In genomic region chr6:43581809-43582208, GRCm38 (mm10) we compare ENCODE assay signal across 19 mouse cellular contexts.
"Had no signal": no experiment of that assay in that cellular context is flagged by ENCODE, and none has a peak within 500 bp of the region (broad histone marks: within the 10 kb centered on the region; RNA-seq: fewer than 3 reads in every experiment).

No protein-coding gene starts in this region.

- H3K27me3 ChIP-seq: limb, embryonic 12.5 days; limb, embryonic 15.5 days; megakaryocyte, embryonic 14.5 days; midbrain, embryonic 13.5 days had no signal

- ATAC-seq: liver, postnatal 0 days; midbrain, embryonic 13.5 days; midbrain, embryonic 16.5 days had no signal

- H3K4me3 ChIP-seq: limb, embryonic 12.5 days; limb, embryonic 15.5 days; megakaryocyte, embryonic 14.5 days; midbrain, embryonic 10.5 days; midbrain, embryonic 13.5 days had no signal

- H3K36me3 ChIP-seq: limb, embryonic 12.5 days; limb, embryonic 15.5 days; midbrain, embryonic 10.5 days; midbrain, embryonic 13.5 days had no signal

- H3K9me3 ChIP-seq: limb, embryonic 12.5 days; limb, embryonic 15.5 days; megakaryocyte, embryonic 14.5 days; midbrain, embryonic 10.5 days; midbrain, embryonic 13.5 days had no signal

- H3K4me1 ChIP-seq: limb, embryonic 12.5 days; limb, embryonic 15.5 days; midbrain, embryonic 10.5 days; midbrain, embryonic 13.5 days had no signal

- H3K4me2 ChIP-seq: limb, embryonic 12.5 days; limb, embryonic 15.5 days; liver, embryonic 11.5 days; lung, embryonic 14.5 days; midbrain, embryonic 13.5 days had no signal

- H3K9ac ChIP-seq: limb, embryonic 12.5 days; limb, embryonic 15.5 days; liver, embryonic 14.5 days; liver, postnatal 0 days; lung, embryonic 14.5 days; midbrain, embryonic 13.5 days had no signal

- DNase-seq: kidney, postnatal 25 days; left cerebral cortex, postnatal 4 days; liver, postnatal 0 days; lung, embryonic 14.5 days; lung, postnatal 10 days; lung, postnatal 36 days; thymus, adult 2 months; thymus, postnatal 14 days; thymus, postnatal 4 days had no signal

- H3K27ac ChIP-seq: kidney, postnatal 0 days; limb, embryonic 12.5 days; limb, embryonic 15.5 days; liver, embryonic 14.5 days; midbrain, embryonic 10.5 days; midbrain, embryonic 13.5 days; stomach, postnatal 0 days had no signal
